8 mouse cellular contexts compared by ENCODE assay signal in the genomic region with DNA sequence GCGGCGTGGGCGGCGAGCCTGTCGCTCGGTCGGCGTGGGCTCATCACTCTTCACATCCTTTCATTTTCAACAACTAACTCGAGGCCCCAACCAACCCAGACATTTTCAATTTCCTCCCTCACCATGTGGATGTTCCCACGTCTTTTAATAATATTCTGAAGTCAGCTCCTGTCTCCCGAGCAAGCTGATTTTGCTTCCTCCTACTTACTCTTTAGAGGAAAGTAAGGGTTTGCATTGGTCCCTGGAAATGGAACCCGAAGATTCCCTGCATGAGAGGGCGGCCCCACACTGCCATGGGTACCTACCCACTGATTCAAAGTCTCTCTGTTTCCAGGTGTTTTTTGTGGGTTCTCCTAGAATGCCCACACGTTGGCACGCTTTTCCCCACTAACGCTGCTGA.
DNase-seq lines count a peak whose midpoint lies in the region; ATAC-seq and TF ChIP-seq lines count a peak whose summit lies in the region.

No protein-coding gene starts in this region.

- intact Hi-C loops in heart, postnatal 14 days (cut with DNase I): no loop called here

- WGBS in heart, postnatal 0 days: 72% methylated on average over 16 of the region's 16 CpGs
- WGBS in embryonic facial prominence, embryonic 14.5 days: 67% methylated on average over 16 of the region's 16 CpGs
- 79% methylated on average over 16 of the region's 16 CpGs for WGBS in midbrain, embryonic 13.5 days

- no peaks in the 10 kb centered on the region for H3K27me3 ChIP-seq in heart, postnatal 0 days (ENCODE audit: control insufficient read depth, insufficient read depth, low read length)
- no peaks in the 10 kb centered on the region for H3K27me3 ChIP-seq in embryonic facial prominence, embryonic 14.5 days (replicated peaks; ENCODE audit: control insufficient read depth, insufficient read depth, low read length)
- H3K27me3 ChIP-seq in midbrain, embryonic 13.5 days: no peaks in the 10 kb centered on the region

- H3K9me3 ChIP-seq in heart, postnatal 0 days (replicated peaks; ENCODE audit: control insufficient read depth, low read length): no peaks in the 10 kb centered on the region
- no peaks in the 10 kb centered on the region for H3K9me3 ChIP-seq in embryonic facial prominence, embryonic 14.5 days (ENCODE audit: control insufficient read depth, low read length)
- no peaks in the 10 kb centered on the region for H3K9me3 ChIP-seq in midbrain, embryonic 13.5 days

- peaks cover 5% of the 10 kb centered on the region; the same call in 1 of the 2 replicates for H3K4me1 ChIP-seq in heart, postnatal 0 days (ENCODE audit: control insufficient read depth, insufficient read depth)
- H3K4me1 ChIP-seq in embryonic facial prominence, embryonic 14.5 days (ENCODE audit: control insufficient read depth, insufficient read depth, low read length): peaks cover 41% of the 10 kb centered on the region
- H3K4me1 ChIP-seq in midbrain, embryonic 13.5 days (replicated peaks): peaks cover 34% of the 10 kb centered on the region

- no peak overlapping the region for H3K9ac ChIP-seq in heart, postnatal 0 days (replicated peaks; ENCODE audit: low read depth, low read length)
- H3K9ac ChIP-seq in embryonic facial prominence, embryonic 14.5 days (ENCODE audit: low read depth, low read length): no peak overlapping the region
- H3K9ac ChIP-seq in midbrain, embryonic 13.5 days (replicated peaks): no peak overlapping the region; the same call in 1 of the 2 replicates

- H3K36me3 ChIP-seq in heart, postnatal 0 days (replicated peaks; ENCODE audit: control insufficient read depth, insufficient read depth, low read length): no peaks in the 10 kb centered on the region
- H3K36me3 ChIP-seq in embryonic facial prominence, embryonic 14.5 days (ENCODE audit: control insufficient read depth, insufficient read depth, low read length): no peaks in the 10 kb centered on the region
- no peaks in the 10 kb centered on the region for H3K36me3 ChIP-seq in midbrain, embryonic 13.5 days

- no peak for DNase-seq in heart, postnatal 0 days (ENCODE audit: low spot score)
- no peak for DNase-seq in heart, postnatal 14 days
- DNase-seq in Muller cell, postnatal 12 days (ENCODE audit: inconsistent ontology term): peak; percentile 42
- no peak for DNase-seq in embryonic facial prominence, embryonic 14.5 days (ENCODE audit: low spot score)
- no peak for DNase-seq in yolk sac, embryonic 10.5 days (ENCODE audit: low spot score)
- DNase-seq in spleen, adult 12 weeks (ENCODE audit: low spot score): no peak
- no peak for DNase-seq in adrenal gland, postnatal 10 days

- no peak overlapping the region for H3K27ac ChIP-seq in heart, postnatal 0 days (ENCODE audit: low read depth)
- peak overlapping the region; percentile 50; the same call in 1 of the 2 replicates for H3K27ac ChIP-seq in embryonic facial prominence, embryonic 14.5 days (replicated peaks; ENCODE audit: low read depth, low read length)
- peak overlapping the region; percentile 72 for H3K27ac ChIP-seq in midbrain, embryonic 13.5 days

- peak overlapping the region; percentile 19; the same call in 1 of the 2 replicates for H3K4me3 ChIP-seq in heart, postnatal 0 days (ENCODE audit: low read depth, low read length)
- H3K4me3 ChIP-seq in embryonic facial prominence, embryonic 14.5 days (ENCODE audit: low read depth, low read length): 0 out of 2 replicates have a peak overlapping the region, but pooled peaks have one; percentile 5
- no peak overlapping the region for H3K4me3 ChIP-seq in midbrain, embryonic 13.5 days (replicated peaks)

- no peak for TF ChIP-seq CTCF in heart, postnatal 0 days (IDR thresholded peaks at IDR 0.05; ENCODE audit: low read depth)

- no peak for ATAC-seq in heart, postnatal 0 days (ENCODE audit: insufficient read depth, low read depth)
- no peak for ATAC-seq in embryonic facial prominence, embryonic 14.5 days (ENCODE audit: low read depth)
- ATAC-seq in midbrain, embryonic 13.5 days: no peak

- peak overlapping the region; percentile 45 for H3K4me2 ChIP-seq in heart, postnatal 0 days (ENCODE audit: low read depth, low read length)
- H3K4me2 ChIP-seq in embryonic facial prominence, embryonic 14.5 days (ENCODE audit: low read depth, low read length): peak overlapping the region; percentile 44
- peak overlapping the region; percentile 33; the same call in 1 of the 2 replicates for H3K4me2 ChIP-seq in midbrain, embryonic 13.5 days (replicated peaks)

- no peak for TF ChIP-seq EP300 in heart, postnatal 0 days (IDR thresholded peaks at IDR 0.05; ENCODE audit: low read depth)
